22 mouse cellular contexts compared by ENCODE assay signal in genomic region chr9:52173937-52174336, GRCm38 (mm10).
"Had no signal": no experiment of that assay in that cellular context is flagged by ENCODE, and none has a peak within 500 bp of the region (broad histone marks: within the 10 kb centered on the region; RNA-seq: fewer than 3 reads in every experiment).

No protein-coding gene starts in this region.

- H3K9ac ChIP-seq: liver, embryonic 15.5 days; liver, postnatal 0 days; lung, embryonic 15.5 days; midbrain, embryonic 13.5 days; neural tube, embryonic 13.5 days; neural tube, embryonic 15.5 days had no signal

- H3K9me3 ChIP-seq: liver, embryonic 15.5 days; lung, embryonic 15.5 days; megakaryocyte, embryonic 14.5 days; neural tube, embryonic 13.5 days; neural tube, embryonic 15.5 days had no signal

- DNase-seq: liver, postnatal 0 days; lung, adult 2 months; lung, postnatal 14 days; lung, postnatal 36 days; retina, postnatal 1 day; right cerebral cortex, adult 18-20 months; right cerebral cortex, postnatal 25 days; right cerebral cortex, postnatal 4 days; spleen, adult 18-20 months; thymus, adult 18-20 months; thymus, postnatal 14 days; thymus, postnatal 4 days had no signal

- ATAC-seq: liver, postnatal 0 days; lung, postnatal 0 days; midbrain, embryonic 13.5 days; midbrain, embryonic 16.5 days had no signal

- H3K4me3 ChIP-seq: liver, embryonic 15.5 days; lung, embryonic 15.5 days; midbrain, embryonic 13.5 days; myocyte; neural tube, embryonic 13.5 days; neural tube, embryonic 15.5 days had no signal

- H3K36me3 ChIP-seq: liver, embryonic 15.5 days; lung, embryonic 15.5 days; midbrain, embryonic 13.5 days; neural tube, embryonic 13.5 days; neural tube, embryonic 15.5 days had no signal

- H3K4me2 ChIP-seq: liver, embryonic 15.5 days; lung, embryonic 15.5 days; midbrain, embryonic 11.5 days; midbrain, embryonic 13.5 days; neural tube, embryonic 13.5 days; neural tube, embryonic 15.5 days had no signal

- H3K27ac ChIP-seq: liver, embryonic 15.5 days; lung, embryonic 15.5 days; midbrain, embryonic 13.5 days; neural tube, embryonic 13.5 days; neural tube, embryonic 15.5 days had no signal

- H3K27me3 ChIP-seq: megakaryocyte, embryonic 14.5 days; neural tube, embryonic 15.5 days had no signal
